Mouse (Mus musculus) cerebral cortex, adult 2 months (tissue): ENCODE results near the gene Olfr918.

Experiments used
- WGBS: fragments of 180-500 bp; shearing (Covaris S2); methylation state at CpG from one replicate; pipeline ENCODE4 v1.1.7; 2018; 5-methylcytosine and 5-hydroxymethylcytosine counted together

Olfr918 gene

DNA sequence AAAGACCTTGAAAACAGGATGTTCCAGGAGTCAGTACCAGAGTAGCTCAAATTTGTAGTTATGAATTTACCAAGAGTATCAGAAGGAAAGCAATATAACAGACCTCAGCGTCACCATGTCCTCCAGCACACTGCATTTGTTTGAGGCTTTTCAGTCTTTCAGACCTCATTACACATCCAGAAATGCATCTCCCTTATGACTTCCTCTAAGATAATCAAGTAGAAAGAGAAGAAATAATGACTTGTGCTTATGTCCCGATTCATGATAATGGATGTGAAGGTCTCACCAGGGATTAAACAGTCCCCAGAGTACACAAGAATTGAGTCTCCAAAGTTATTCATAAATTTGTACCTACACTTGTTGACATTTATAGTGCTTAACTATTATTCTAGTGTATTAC is at the start of gene Olfr918:
Olfr918 (minus strand) TSS at position 101 of the 400 bp plus-strand sequence.
- WGBS = 83% methylated on average over 2 of the region's 2 CpGs

DNA sequence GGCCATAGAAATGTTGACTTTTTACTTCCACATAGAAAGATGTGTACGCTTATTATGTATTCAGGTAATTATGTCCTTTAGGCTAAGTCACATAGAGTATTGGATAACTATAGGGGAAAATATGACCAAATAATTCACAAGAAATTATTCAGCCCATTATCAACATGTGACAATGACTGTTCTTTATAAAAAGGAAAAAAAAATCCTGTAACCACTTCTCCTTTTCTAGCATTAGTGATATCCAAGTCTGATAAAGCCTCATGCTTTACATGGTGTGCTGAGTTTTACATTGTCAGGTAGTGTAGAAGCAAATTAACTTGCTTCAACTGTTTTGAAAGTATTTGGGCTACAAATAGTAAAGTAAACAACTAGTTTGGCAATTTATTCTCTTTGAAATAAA is 49.6 kb upstream of the Olfr918 start:
- 96% methylated on average over 1 of the region's 1 CpGs for WGBS

DNA sequence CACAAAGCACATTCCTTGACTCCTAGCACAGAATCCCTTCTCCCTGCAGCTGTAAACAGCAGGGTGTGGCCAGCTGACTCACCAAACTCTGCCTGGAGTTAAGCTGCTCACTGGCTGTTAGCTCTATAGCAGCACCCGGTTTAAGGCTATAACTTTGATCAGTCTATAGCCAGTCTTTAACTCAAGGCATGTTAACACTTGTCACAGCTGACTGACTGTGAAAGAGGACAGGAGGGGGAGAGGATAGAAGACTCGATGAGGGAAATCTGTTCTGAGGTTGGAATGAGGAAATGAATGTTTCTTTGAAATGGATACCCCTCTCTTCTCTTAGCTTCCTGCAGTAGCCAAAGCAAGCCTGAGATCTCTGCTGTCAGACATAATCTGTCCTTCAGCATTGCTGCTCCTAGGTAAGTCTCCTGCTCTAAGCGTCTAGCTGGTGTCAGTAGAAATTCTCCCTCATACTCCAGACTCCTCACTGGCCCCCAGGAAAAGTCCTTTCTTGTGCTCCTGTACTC is 44.6 kb upstream of the Olfr918 start:
- WGBS = 20% methylated on average over 3 of the region's 3 CpGs

GRCm38 (mm10) chr9:38718102-38718501 is 43.7 kb upstream of the Olfr918 start, which contains the start of gene Vwa5a:
Gene Vwa5a, plus strand, starts transcription at chr9:38718268.
- 5% methylated on average over 4 of the region's 4 CpGs for WGBS

DNA sequence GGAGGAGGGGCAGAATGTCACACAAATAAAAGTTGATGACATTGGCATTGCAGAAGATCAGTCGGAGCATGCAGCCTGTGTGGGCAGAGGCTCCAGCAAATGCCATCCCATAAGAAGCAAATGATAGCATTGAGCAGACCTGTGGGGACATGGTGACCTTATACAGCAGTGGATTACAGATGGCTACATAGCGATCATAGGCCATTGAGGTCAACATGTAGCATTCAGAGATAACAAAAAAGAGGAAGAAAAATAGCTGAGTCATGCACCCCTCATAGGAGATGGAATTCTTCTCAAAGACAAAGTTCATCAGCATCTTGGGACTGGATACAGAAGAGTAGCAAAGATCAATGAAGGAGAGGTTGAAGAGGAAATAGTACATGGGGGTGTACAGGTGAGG is 1.5 kb downstream of the Olfr918 start:
- 80% methylated on average over 2 of the region's 2 CpGs for WGBS

DNA sequence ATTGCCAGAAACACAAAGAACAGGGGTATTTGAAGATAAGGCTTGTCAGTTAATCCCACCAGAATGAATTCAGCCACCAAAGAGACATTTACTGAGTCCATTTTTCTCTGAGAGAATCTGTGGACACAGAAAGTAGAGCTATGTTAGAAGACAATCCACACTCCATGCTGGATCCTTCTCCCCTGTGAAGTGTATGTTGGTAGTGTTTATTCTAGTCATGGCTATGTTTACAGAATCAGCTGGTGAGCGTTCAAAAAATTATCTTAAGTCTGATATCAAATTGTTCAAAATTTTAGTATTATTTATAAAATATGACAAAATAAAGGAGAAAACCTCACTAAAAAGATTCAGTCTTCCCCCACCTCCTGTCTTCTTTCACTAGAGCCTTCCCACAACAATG is 8.7 kb downstream of the Olfr918 start, which contains the start of gene Olfr917:
Olfr917 (minus strand) TSS at position 101 of the 400 bp plus-strand sequence.
- WGBS = 89% methylated on average over 1 of the region's 1 CpGs

DNA sequence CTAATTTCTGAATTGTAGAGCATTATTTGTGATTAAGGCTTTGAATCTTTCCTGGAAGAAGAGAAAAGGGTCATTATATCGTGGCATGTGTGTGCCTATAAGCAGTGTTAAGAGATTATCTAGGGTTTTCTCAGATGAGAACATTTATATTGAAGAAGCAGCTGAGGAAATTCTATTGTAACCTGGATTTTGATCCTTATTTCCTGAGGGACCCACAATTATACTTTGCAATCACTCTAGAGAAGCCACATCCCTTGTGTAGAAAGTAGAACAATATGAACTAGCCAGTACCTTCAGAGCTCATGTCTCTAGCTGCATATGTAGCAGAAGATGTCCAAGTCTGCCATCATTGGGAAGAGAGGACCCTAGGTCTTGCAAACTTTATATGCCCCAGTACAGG is 14.6 kb downstream of the Olfr918 start, which contains the start of gene Olfr916:
Olfr916 (minus strand) TSS at position 101 of the 400 bp plus-strand sequence.
- WGBS = 72% methylated on average over 1 of the region's 1 CpGs

- 72% methylated on average over 4 of the region's 4 CpGs for WGBS
These were observed 42.0 kb downstream of the Olfr918 start for GRCm38 (mm10) chr9:38632406-38632805.
